Mouse (Mus musculus) gastrocnemius, postnatal 14 days (tissue): ENCODE data around the gene Arhgef28. TPM values are rescaled to one million over a fixed set of nuclear protein-coding genes. Genes with fewer than 3 reads are reported as not detected.

Experiments
- DNase-seq: peaks from one replicate; pipeline ENCODE4 v3.0.0; 2021; ENCODE audit warnings: mixed read lengths
- intact Hi-C: fragments of 180-260 bp; cut with DNase I; formaldehyde crosslinking; loops from one replicate; pipeline ENCODE4 v1.15.1; 2025; ENCODE audit warnings: low total_unique reads
- total RNA-seq, 2 experiments: library from RNA; stranded (reverse); gene quantifications; 2 replicates each; pipeline ENCODE4 v1.2.3; 2021

The Arhgef28 gene
- total RNA-seq, 2 experiments from 2014 or later = 3.8 to 4.6 TPM

DNA sequence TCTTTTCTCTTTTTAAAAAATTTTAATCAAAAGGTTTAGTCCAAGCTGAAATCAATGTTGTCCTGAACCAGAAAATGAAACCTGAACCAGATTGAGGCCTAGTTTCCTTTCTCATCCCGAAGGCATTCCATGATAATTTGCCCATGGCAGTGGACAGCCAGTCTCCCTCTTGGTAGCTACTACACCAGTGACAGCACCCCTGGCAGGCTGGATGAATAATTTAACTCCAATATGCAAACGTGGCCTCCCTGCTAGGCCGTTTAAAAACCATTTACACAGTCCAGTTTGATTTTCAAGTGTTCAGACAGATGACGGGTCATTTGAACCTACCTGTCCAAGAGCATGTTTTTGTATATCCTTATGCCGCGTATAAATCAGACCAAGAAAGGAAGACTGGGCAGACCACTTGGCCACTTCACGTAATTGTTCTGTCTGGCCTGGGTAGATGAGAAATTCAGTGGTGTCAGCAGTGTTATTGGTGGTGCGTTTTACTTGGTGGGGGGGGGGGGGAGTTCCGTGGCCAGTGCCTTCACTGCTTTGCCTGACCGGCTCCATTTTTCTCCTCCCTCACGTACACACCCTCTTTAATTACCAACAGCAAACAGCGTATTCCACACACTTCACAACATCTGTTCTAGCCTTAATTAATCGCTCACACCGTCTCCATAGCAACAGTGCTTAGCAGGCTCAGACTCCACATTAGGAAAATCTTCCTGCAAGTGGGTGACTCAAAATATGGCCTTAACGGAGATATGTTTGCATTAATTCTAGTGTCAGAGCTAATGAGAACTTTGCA lies 314.0 kb downstream of the Arhgef28 start:
- intact Hi-C loops = no loop called here
- no peak for DNase-seq

DNA sequence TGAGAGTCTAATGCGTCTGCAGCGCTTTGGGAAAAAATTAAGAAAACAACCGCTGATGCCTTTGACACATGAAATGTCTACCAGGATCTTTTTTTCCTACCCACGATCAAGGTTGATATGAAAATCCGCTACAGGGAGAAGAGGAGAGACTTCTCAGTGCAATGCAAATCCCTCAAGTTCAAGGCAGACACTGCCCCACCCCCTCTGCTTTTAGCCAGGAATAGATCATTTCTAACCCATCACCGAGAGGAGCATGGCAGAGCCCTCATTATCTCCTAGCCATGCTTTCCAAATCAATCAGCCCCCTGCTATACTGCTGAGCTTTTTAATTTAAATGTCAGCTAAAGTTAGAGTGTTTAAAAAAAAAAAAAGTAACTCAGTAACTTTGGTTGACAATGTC lies 318.2 kb downstream of the Arhgef28 start:
- intact Hi-C loops = no loop called here

DNA sequence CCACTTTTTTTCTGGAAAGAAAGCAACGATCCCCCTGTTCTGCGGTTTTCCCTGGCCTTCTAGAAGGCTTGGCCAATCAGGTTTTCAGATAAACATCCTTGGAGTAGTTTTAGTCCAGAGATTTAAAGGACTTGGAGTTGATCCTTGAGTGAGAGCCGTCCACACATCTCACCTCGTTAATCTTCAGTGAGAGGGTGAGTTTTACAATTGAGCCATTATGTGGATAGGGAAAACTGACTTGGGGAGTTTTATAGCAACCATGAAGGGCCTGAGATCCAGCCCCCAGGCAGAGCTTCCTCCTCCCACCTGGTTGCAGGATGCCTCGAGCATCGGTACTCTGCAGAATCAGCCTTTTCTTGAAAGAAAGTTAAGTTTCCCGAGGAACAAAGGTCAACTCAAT lies 318.7 kb downstream of the Arhgef28 start:
- intact Hi-C loops = no loop called here
- no peak for DNase-seq

More for the DNA sequence above, 318.2 kb downstream of the Arhgef28 start:
- DNase-seq = no peak

DNA sequence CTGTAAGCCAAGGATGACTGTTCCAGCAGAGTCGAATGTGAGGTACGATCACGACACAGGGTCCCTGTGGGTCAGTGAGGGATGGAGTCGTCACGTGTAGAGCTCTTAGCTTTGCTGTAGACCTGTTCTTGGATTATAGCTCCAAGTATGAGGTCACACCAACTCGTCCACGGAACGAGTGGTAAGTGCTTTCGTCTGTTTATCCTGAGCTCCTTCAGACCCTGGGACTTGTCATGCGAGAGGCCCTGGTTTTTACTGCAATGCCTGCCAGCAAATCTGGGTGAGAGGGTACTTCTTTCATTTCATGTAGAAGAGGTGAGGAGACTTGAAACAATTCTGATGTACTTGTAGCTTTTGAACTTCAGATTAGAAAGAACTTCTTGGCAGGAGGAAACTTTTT lies 322.6 kb downstream of the Arhgef28 start:
- no peak for DNase-seq
- intact Hi-C loops = no loop called here

DNA sequence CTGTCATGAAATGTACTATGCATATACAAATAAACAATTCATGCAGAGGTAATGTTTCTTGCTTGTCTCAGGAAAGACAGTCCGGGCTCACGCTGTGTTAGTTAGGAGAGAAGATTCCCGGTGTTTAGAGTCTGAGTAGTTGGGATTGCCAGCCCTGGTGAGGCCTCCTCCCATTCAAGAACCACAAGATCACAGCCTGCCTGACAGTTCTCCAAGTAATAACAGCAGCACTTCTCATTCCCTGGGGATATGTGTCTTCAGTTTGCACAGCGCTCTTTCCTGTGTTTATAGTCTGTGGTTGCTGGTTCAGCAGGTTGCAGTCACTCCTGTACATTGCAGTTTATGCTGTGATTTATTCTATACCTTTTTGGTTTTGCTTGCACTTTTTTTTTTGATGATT lies 329.8 kb downstream of the Arhgef28 start:
- intact Hi-C loops = loop anchor here (10.0 kb wide), 1 partner anchor 58 kb away; no protein-coding TSS in a partner anchor
- DNase-seq = no peak

DNA sequence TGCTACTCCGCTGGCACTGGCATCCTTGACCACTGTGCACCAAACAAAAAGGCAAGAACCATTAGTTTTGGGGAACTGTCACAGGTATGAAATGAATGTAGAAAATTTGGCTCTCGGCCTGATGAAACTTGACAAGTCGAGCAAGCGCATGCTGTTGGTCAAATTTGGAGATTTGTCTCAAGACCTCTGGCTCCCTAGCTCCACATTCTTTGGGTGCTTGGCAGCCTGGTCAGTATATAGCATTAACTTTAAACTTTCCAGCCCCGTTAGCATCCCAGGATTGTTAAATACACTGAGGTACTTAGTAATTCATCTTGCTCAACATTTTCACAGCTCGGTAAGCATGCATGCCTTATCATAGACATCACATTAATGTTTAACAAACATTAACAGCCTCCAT lies 330.2 kb downstream of the Arhgef28 start:
- no peak for DNase-seq
- intact Hi-C loops = loop anchor here (10.0 kb wide), 1 partner anchor 59 kb away; no protein-coding TSS in a partner anchor

DNA sequence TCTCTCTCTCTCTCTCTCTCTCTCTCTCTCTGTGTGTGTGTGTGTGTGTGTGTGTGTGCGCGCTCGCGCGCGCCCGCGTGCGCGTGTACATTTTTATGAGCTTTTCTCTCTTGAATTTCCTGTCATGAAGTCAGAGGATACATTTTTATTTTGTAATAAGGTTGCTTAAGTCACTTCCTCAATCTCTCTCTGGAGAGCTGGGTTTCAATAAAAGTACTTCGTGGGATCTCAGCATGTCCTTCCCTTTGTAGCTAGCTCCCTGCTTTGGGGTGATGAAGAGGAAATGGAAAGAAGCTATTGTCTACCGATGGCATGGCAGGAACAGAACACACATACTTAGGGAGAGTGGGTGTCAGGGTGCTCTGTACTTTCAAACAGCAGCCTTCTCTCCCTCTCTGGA lies 336.8 kb downstream of the Arhgef28 start:
- intact Hi-C loops = no loop called here
- no peak for DNase-seq

DNA sequence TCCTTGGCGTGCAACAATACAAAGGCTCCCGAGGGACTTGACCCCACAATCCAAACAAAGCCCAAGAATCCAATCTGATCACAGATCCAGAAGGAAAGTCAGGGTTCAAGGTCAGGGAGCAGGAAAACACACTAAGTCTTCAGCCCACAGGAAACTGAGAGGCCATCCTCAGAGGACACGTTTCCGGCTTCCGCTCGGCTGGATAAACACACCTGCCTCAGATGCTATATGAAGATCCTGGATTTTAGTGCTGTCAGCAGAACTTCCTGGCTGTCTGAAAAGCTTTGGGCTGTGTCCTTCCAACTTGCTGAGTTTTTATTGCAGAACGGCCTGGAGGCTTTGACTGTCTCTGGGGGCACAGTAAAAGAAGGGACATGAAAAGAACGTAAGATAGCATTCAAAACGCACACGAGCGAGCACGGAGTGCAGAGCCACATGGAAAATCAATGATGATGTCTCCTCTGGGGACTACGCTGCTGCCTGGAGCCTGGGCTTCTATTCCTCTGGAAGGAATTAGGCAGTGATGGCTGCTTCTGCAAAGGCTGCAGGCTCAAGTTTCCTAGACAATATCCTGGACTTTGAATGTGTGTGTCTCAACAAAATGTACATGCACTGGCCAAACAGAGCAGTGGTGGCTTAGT lies 338.8 kb downstream of the Arhgef28 start:
- DNase-seq = no peak
- intact Hi-C loops = no loop called here

DNA sequence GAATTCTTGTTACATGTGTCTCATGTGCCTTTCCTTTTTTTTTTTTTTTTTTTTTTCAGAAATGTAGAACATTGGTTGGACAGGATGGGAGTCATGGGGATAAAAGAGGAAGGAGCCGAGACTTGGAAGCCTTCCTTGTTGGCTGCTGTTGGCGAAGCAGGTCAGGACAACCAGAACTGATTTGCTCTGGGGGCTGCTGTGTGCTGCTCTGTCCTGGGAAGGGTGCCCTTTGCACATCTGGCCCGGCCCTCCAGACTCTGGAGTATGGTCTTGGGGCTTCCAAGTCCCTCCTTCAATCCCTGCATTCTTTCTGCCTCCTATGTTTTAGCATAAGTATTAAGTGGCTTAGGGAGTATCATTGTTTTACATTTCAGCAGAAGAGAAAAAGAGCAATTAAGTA lies 347.2 kb downstream of the Arhgef28 start:
- intact Hi-C loops = no loop called here
- DNase-seq = peak; percentile 56

DNA sequence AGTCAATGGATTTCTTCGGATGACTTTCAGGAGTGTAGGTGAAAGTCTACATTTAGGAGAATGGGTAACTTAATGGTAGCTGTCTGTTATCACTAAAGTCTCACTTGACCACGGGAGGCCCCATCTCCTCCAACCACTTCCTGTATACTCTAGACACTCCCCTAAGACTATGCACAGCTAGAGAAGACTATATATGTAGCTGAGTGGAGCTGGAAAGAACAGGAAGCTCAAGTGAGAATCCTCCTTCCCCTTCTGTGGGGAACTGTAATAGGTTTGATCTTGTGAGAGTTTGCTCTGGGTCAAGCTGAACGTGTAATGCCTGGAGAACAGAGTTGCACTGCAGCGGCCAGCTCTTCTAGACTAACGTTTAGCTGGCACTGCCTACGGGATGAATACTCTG lies 348.4 kb downstream of the Arhgef28 start:
- no peak for DNase-seq
- intact Hi-C loops = no loop called here

DNA sequence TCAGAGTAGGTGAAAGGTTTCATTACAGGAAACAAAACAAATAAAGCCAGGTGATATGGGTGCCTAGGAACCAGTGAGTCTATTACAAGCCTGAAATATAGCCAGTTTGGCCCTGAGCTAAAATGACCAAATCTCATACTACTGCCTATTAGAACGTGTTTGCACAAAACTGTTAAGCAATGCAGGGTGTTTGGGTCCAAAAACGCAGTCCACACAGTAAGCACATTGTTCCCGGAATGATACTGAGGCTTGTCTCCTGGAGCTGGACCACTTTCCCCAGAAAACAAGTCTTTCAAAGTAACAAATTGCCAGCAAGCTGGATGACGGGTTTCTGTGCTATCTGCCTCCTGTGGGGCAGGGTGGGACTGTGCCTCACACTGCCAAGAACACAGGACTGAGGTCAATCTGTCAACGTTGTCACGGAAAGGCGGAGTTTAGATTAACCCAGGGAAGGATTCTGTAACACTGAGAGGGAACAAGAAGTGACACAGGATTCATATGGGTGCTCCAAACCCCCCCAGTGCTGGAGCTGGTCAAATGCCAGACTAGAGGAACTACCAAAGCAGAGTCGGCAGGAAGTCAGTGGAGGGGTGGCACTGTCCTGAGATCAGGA lies 352.8 kb downstream of the Arhgef28 start:
- intact Hi-C loops = no loop called here
- DNase-seq = peak; percentile 21

Other genes starting within 250 kb of the Arhgef28 start
- gene Utp15, start 56.6 kb upstream of the Arhgef28 start, total RNA-seq = 1 to 10 TPM; 3.6 to 4.5 TPM
- 10 to 100 TPM; 13.4 to 14.2 TPM for gene Ankra2, start 56.6 kb upstream of the Arhgef28 start, total RNA-seq
- gene Gm21976, start 73.4 kb upstream of the Arhgef28 start, total RNA-seq = not detected
- 100 to 1,000 TPM; 243 to 260 TPM for gene Btf3, start 110.6 kb upstream of the Arhgef28 start, total RNA-seq
- gene Foxd1, start 147.8 kb upstream of the Arhgef28 start, total RNA-seq = under 1 TPM; 0.09 to 0.18 TPM